Mouse (Mus musculus): Measurements from ENCODE around the gene Ptprr. TPM values are rescaled to one million over a fixed set of nuclear protein-coding genes. Genes with fewer than 3 reads are reported as not detected.

Gene Ptprr
- total RNA-seq, 2 experiments from 2014 or later = 20.3 to 22.0 TPM

DNA sequence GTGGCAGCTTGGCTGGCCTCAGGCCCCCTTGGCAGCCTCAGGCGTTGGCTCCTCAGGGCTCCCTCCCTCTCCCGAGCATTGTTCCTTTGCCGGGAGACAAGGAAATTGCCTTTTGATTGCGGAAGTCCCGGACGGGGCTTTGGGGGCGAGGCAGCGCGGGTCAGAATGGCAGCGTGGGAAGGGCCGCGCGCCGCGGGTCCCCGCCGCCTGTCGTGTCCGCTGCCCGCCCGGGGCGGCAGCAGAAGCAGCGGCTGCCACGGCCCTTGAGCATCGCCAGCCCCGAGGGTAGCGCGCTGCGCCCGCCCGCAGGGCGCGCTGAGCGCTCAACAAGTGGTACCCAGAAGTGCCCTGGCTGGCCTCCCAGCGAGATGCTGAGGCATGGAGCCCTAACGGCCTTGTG, 283.2 kb downstream of the Ptprr start:
- no peak for DNase-seq (ENCODE audit: low spot score in 2 of 2)
- intact Hi-C loops (cut with DNase I) = no loop called here

DNA sequence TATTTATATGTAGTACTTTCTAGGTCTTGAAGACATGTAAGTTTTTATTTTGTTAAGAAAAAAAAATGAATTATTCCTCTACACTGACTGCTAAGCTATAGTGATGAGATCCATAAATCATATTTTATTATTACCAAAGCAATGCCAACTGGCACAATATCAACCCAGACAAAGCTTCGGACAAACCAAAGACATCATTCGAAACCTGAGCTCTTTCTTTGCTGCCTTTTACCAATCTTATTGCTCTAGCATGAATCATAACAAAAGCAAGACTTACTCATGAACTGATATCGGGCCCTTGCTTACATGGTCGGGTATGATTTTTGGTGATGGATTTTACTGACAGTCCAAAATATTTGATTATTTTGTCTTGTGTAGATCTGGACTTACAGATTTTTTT, 286.3 kb downstream of the Ptprr start:
- intact Hi-C loops (cut with DNase I) = no loop called here
- no peak for DNase-seq (ENCODE audit: low spot score in 2 of 2)

DNA sequence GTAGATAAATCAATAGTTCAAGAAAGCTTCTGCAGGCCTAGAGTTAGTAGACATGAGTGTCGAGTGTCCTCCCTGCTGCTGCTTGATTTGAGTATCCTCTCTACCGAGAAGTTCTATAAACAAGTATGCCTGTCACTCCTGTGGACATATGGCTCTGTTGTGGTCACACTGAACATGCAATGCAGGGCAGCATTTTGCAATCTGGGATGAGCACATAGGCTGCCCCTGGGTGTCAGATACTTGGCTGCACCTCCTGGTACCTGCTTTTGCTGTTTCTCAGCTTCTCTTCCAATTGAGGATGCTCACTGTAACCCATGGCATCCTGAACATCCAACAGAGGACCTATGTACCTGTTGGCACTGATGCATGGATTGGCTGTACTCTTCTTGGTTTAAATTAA, 291.4 kb downstream of the Ptprr start:
- intact Hi-C loops (cut with DNase I) = no loop called here
- DNase-seq (ENCODE audit: low spot score in 2 of 2) = no peak

DNA sequence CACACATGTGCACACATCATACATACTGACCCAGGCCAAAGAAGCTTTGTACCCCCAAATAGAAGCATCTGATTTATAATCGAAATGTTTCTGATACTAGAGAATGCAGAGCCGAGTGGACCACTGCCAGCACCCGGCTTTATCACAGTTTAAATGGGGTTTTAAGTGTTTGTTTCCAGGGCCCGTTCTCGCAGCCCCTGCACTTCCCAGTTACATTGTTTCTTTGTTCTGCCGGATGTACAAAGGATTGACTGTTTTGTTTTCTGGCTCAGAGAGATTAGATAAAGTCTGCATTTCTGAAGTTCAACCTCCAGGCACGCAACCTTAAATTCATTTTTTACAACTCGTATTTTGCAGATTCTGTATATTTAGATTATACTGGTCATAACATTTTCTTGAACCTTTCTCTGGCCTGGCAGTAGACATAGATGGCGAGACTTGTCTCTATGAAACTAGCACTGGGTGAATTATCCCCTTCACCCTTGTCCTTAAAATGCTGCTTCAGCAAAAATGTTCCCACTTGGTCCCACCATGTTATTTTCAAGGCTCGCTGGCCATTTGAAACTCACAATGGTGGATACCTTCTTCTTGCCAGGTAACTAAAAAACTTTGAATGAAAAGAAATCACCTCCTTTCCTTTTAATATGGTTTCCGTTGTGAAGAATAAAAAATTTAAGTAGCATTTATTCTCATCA, 292.6 kb downstream of the Ptprr start:
- intact Hi-C loops (cut with DNase I) = no loop called here

DNA sequence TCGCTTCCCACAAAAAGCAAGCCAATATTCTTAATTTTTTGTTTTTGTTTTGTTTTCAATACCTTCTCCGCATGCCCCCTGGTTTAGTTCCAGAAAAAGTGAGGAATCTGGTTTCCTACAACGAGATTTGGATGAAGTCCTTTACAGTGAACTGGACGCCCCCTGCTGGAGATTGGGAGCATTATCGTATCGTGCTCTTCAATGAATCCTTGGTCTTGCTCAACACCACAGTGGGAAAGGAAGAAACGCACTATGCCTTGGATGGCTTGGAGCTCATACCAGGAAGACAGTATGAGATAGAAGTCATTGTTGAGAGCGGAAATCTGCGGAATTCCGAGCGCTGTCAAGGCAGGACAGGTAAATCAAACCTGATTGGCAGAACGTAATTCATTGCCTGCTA, 301.2 kb downstream of the Ptprr start:
- intact Hi-C loops (cut with DNase I) = loop anchor here (1.0 to 5.0 kb wide), 3 partner anchors 111 to 397 kb away; no protein-coding TSS in a partner anchor
- DNase-seq (ENCODE audit: low spot score in 2 of 2) = peak; percentile 82 to 89

More for the DNA sequence above, 292.6 kb downstream of the Ptprr start:
- DNase-seq (ENCODE audit: low spot score in 2 of 2) = no peak

Other genes starting within 250 kb of the Ptprr start
- under 1 TPM; 0.85 to 0.99 TPM for gene Tspan8, start 201.4 kb upstream of the Ptprr start, total RNA-seq (2021)
- gene 4933416C03Rik, start 95.7 kb downstream of the Ptprr start, total RNA-seq (2021) = not detected